Mouse (Mus musculus): ENCODE results near the gene Itgb1bp1.

The Itgb1bp1 gene

GRCm38 (mm10) chr12:21195497-21195896 lies 90.6 kb downstream of the Itgb1bp1 start:
- no peak for DNase-seq

GRCm38 (mm10) chr12:21191546-21191945 lies 94.5 kb downstream of the Itgb1bp1 start:
- DNase-seq: no peak

All from thymus, adult 18-20 months (tissue).